Mouse (Mus musculus) 416B (cell line): Measurements from ENCODE around the gene March6.

Experiments used
- DNase-seq: peaks from one replicate; pipeline ENCODE4 v3.0.0; 2011; ENCODE audit warnings: low read depth

Gene March6

GRCm38 (mm10) chr15:31530659-31531445, at the start of gene March6:
Gene March6 (minus strand): TSS chr15:31531053.
- peak; percentile 80 for DNase-seq

- DNase-seq, result no peak
These were observed 45.2 kb upstream of the March6 start for GRCm38 (mm10) chr15:31576076-31576475.

- no peak for DNase-seq
These were observed 42.8 kb upstream of the March6 start for GRCm38 (mm10) chr15:31573692-31574091.

- DNase-seq, result no peak
These were observed 42.4 kb upstream of the March6 start for GRCm38 (mm10) chr15:31573287-31573686.

- no peak for DNase-seq
These were observed 41.3 kb upstream of the March6 start for GRCm38 (mm10) chr15:31571906-31572722.

- no peak for DNase-seq
These were observed 40.1 kb upstream of the March6 start for GRCm38 (mm10) chr15:31570959-31571358.

- no peak for DNase-seq
These were observed 38.6 kb upstream of the March6 start for GRCm38 (mm10) chr15:31569325-31570022.

- no peak for DNase-seq
These were observed 37.7 kb upstream of the March6 start for GRCm38 (mm10) chr15:31568581-31568996.

- no peak for DNase-seq
These were observed 36.6 kb upstream of the March6 start for GRCm38 (mm10) chr15:31567431-31567830.

GRCm38 (mm10) chr15:31565786-31566185, 34.9 kb upstream of the March6 start:
- no peak for DNase-seq

GRCm38 (mm10) chr15:31565184-31565583, 34.3 kb upstream of the March6 start, which contains the start of gene Cmbl:
Gene Cmbl (plus strand): TSS chr15:31565389.
- no peak for DNase-seq

GRCm38 (mm10) chr15:31563577-31564546, 33.0 kb upstream of the March6 start:
- no peak for DNase-seq

GRCm38 (mm10) chr15:31562847-31563246, 32.0 kb upstream of the March6 start:
- no peak for DNase-seq

GRCm38 (mm10) chr15:31561976-31562375, 31.1 kb upstream of the March6 start:
- DNase-seq, result no peak

GRCm38 (mm10) chr15:31561390-31561789, 30.5 kb upstream of the March6 start:
- no peak for DNase-seq

- no peak for DNase-seq
These were observed 24.0 kb upstream of the March6 start for GRCm38 (mm10) chr15:31554855-31555254.

GRCm38 (mm10) chr15:31550381-31550780, 19.5 kb upstream of the March6 start:
- no peak for DNase-seq

- DNase-seq, result peak; percentile 54
These were observed 16.6 kb upstream of the March6 start for GRCm38 (mm10) chr15:31547421-31547820.

- DNase-seq, result peak; percentile 66
These were observed 15.4 kb upstream of the March6 start for GRCm38 (mm10) chr15:31546291-31546690.

- DNase-seq, result no peak
These were observed 14.2 kb upstream of the March6 start for GRCm38 (mm10) chr15:31545058-31545457.

- peak; percentile 50 for DNase-seq
These were observed 12.4 kb upstream of the March6 start for GRCm38 (mm10) chr15:31543246-31543645.
